Mouse (Mus musculus): ENCODE measurements at regions not wholly inside any gene's neighbourhood (a gene's known extent, or its start where the extent isn't known, plus 50 kb on each side); places are given as distances from the start of the nearest gene placed in this dataset.

DNA sequence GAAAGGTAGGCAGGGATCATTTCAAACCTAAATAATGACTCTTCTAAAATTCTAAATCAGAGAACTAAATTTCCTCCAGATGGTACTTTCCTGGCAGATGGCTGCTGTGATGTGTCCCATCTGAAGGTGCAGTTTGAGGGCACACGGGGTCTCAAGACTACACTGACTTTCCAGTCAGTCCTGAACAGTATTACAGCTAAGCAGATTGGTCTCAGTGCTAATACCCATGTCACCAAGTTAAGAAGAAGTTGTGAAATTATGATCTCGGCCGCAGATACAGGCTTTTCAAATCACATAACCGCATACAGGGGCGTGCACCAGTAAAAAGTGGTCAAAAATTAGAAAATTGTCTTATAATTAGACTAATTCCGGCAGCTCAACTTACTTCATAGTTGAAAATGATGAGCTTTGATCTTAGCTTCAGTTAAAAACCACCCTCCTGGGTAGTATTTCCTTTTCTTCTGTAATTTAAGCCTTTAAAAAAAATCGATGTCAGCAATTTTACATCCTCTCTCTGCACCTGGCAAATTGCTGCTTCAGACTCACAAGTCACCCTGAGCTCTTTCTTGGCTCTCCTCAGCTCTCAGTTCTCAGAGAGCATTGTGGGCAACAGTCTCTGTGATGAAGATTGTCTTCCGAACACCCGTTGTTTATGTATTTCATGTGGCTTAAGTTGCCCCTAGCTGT is 113.2 kb upstream of the Ccn2 start:
- 44% methylated on average over 9 of the region's 9 CpGs for WGBS
- no peak for TF ChIP-seq POLR2A (IDR thresholded peaks at IDR 0.05; ENCODE audit: insufficient read depth, low read depth, low read length)
- Histone ChIP-seq H3K4me3 (ENCODE audit: insufficient read depth, low read depth, low read length) (no peak overlapping the region), H3K27ac (ENCODE audit: insufficient read depth, low read depth, low read length) (no peak overlapping the region), H3K4me1 (ENCODE audit: control insufficient read depth, insufficient read depth, low read length) (peaks cover 4% of the 10 kb centered on the region)

DNA sequence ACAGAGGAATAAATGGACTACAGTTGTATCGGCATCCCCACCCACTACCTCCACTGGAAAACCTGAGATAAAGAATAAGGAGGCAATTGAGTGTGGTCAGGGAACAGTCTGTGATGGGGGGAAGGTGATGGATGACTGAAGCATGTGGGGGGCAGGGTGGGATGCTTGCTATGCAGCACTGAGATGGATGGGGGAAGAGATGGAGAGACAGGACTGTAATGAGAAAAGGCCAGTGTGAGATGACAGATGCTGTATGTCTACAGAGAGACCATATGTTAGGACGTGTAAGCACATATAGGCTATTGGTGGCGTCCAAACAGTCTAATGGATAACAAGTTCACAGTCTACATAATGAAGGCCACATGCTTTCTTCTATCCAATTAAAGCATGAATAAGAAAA is 112.2 kb upstream of the Ccn2 start:
- TF ChIP-seq POLR2A (IDR thresholded peaks at IDR 0.05; ENCODE audit: insufficient read depth, low read depth, low read length) (no peak), CTCF (IDR thresholded peaks at IDR 0.05; ENCODE audit: insufficient read depth, low read depth, low read length) (no peak)

GRCm38 (mm10) chr10:24484101-24484660 is 111.1 kb upstream of the Ccn2 start:
- WGBS: 60% methylated on average over 5 of the region's 5 CpGs
- TF ChIP-seq POLR2A (IDR thresholded peaks at IDR 0.05; ENCODE audit: insufficient read depth, low read depth, low read length) (no peak), CTCF (IDR thresholded peaks at IDR 0.05; ENCODE audit: insufficient read depth, low read depth, low read length) (no peak)
- Histone ChIP-seq H3K4me3 (ENCODE audit: insufficient read depth, low read depth, low read length) (no peak overlapping the region), H3K27ac (ENCODE audit: insufficient read depth, low read depth, low read length) (no peak overlapping the region), H3K4me1 (ENCODE audit: control insufficient read depth, insufficient read depth, low read length) (no peaks in the 10 kb centered on the region)

More for the DNA sequence above, 112.2 kb upstream of the Ccn2 start:
- Histone ChIP-seq H3K27ac (ENCODE audit: insufficient read depth, low read depth, low read length) (no peak overlapping the region), H3K4me3 (ENCODE audit: insufficient read depth, low read depth, low read length) (no peak overlapping the region), H3K4me1 (ENCODE audit: control insufficient read depth, insufficient read depth, low read length) (peaks cover 4% of the 10 kb centered on the region)
- 95% methylated on average over 3 of the region's 3 CpGs for WGBS

DNA sequence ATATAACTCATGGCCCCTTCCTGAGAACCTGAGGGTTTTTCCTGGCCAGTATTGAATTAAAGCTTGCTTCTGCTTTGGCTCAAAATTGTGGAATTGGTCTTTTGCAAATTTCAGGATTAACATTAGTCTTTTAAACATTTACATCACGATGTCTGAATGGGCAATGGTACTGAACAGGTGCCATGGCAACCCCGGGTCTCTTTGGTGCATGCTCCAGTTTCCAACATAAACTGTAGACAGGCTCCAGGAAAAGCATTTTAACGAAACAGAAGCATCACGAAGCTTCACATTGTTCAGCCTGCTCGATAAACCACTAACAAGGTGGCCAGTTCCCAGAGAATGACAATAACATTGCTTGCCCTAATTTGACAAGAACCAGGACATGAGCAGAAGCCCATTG is 109.8 kb upstream of the Ccn2 start:
- 48% methylated on average over 5 of the region's 5 CpGs for WGBS
- no peak overlapping the region for H3K27ac ChIP-seq (ENCODE audit: insufficient read depth, low read depth, low read length)
- no peak for TF ChIP-seq CTCF (IDR thresholded peaks at IDR 0.05; ENCODE audit: insufficient read depth, low read depth, low read length)
- no peak for TF ChIP-seq POLR2A (IDR thresholded peaks at IDR 0.05; ENCODE audit: insufficient read depth, low read depth, low read length)
- no peaks in the 10 kb centered on the region for H3K4me1 ChIP-seq (ENCODE audit: control insufficient read depth, insufficient read depth, low read length)
- no peak overlapping the region for H3K4me3 ChIP-seq (ENCODE audit: insufficient read depth, low read depth, low read length)

DNA sequence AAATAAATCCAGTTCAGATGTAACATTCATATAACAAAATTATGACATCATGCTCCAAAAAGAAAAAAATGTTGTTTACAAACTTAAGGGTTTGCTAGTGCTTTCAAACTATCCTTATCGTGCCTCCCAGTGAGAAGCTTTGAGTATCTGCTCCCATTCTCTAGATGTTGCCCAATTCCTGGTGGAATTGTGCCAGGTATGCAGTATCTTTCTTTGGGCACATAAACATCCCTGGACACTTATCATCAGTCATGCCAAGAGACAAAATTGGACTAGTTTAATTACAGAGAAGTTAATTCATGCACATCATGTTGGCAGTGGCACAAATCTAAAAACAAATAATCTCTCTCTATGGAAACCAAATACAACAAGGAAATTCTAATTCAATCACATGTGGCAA is 109.0 kb upstream of the Ccn2 start:
- H3K4me1 ChIP-seq (ENCODE audit: control insufficient read depth, insufficient read depth, low read length): no peaks in the 10 kb centered on the region
- 36% methylated on average over 1 of the region's 1 CpGs for WGBS
- no peak overlapping the region for H3K27ac ChIP-seq (ENCODE audit: insufficient read depth, low read depth, low read length)
- H3K4me3 ChIP-seq (ENCODE audit: insufficient read depth, low read depth, low read length): no peak overlapping the region
- TF ChIP-seq POLR2A (IDR thresholded peaks at IDR 0.05; ENCODE audit: insufficient read depth, low read depth, low read length): no peak
- no peak for TF ChIP-seq CTCF (IDR thresholded peaks at IDR 0.05; ENCODE audit: insufficient read depth, low read depth, low read length)

- no peaks in the 10 kb centered on the region for H3K4me1 ChIP-seq (ENCODE audit: control insufficient read depth, insufficient read depth, low read length)
- TF ChIP-seq POLR2A (IDR thresholded peaks at IDR 0.05; ENCODE audit: insufficient read depth, low read depth, low read length) (no peak), CTCF (IDR thresholded peaks at IDR 0.05; ENCODE audit: insufficient read depth, low read depth, low read length) (no peak)
- H3K4me3 ChIP-seq (ENCODE audit: insufficient read depth, low read depth, low read length): no peak overlapping the region
- H3K27ac ChIP-seq (ENCODE audit: insufficient read depth, low read depth, low read length): no peak overlapping the region
- 78% methylated on average over 3 of the region's 3 CpGs for WGBS
Observed at GRCm38 (mm10) chr10:24487915-24488314, 107.3 kb upstream of the Ccn2 start.

GRCm38 (mm10) chr10:24490432-24490831 is 104.8 kb upstream of the Ccn2 start:
- TF ChIP-seq POLR2A (IDR thresholded peaks at IDR 0.05; ENCODE audit: insufficient read depth, low read depth, low read length) (no peak), CTCF (IDR thresholded peaks at IDR 0.05; ENCODE audit: insufficient read depth, low read depth, low read length) (no peak)
- 72% methylated on average over 2 of the region's 2 CpGs for WGBS
- no peak overlapping the region for H3K27ac ChIP-seq (ENCODE audit: insufficient read depth, low read depth, low read length)
- no peak overlapping the region for H3K4me3 ChIP-seq (ENCODE audit: insufficient read depth, low read depth, low read length)
- no peaks in the 10 kb centered on the region for H3K4me1 ChIP-seq (ENCODE audit: control insufficient read depth, insufficient read depth, low read length)

DNA sequence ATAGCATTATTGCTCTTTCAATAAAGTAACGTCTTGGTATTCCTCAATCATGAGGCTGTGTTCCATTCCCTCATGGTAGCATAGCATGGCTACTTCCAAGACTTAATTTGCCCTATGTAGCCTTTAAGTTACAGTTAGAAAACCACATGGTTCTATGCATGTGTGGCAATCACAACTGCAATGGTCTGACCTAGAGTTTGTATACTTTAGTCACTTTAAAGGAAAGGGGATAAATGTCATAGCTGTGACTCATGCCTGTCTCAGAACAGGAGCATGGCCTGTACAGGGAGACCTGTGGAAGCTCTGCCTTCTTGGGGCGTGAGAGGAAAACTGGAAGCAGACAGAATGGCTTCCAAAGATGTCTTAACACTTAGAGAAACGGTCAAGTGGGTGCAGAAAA is 103.4 kb upstream of the Ccn2 start:
- H3K4me1 ChIP-seq (ENCODE audit: control insufficient read depth, insufficient read depth, low read length): no peaks in the 10 kb centered on the region
- 99% methylated on average over 3 of the region's 3 CpGs for WGBS
- no peak overlapping the region for H3K4me3 ChIP-seq (ENCODE audit: insufficient read depth, low read depth, low read length)
- no peak overlapping the region for H3K27ac ChIP-seq (ENCODE audit: insufficient read depth, low read depth, low read length)
- TF ChIP-seq POLR2A (IDR thresholded peaks at IDR 0.05; ENCODE audit: insufficient read depth, low read depth, low read length): no peak

DNA sequence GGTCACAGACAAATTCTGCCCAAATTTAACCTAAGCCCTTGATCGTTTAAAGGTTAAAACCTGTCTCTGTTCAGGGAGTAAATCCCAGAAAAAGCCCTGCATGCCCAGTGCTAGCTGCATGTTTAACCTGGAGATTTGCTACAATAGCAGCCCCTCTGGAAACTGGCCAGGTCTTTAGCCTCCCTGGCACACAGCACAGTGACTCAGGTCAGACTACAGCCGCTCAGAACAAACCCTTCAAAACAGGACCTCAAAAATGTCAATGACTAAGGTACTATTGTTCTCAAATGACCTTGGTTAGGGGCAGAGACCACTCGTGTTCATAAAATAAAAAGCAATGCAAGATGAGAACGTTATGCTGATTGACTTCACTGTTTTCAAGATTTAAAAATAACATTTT is 101.8 kb upstream of the Ccn2 start:
- no peaks in the 10 kb centered on the region for H3K4me1 ChIP-seq (ENCODE audit: control insufficient read depth, insufficient read depth, low read length)
- H3K27ac ChIP-seq (ENCODE audit: insufficient read depth, low read depth, low read length): no peak overlapping the region
- TF ChIP-seq POLR2A (IDR thresholded peaks at IDR 0.05; ENCODE audit: insufficient read depth, low read depth, low read length): no peak
- TF ChIP-seq CTCF (IDR thresholded peaks at IDR 0.05; ENCODE audit: insufficient read depth, low read depth, low read length): no peak
- H3K4me3 ChIP-seq (ENCODE audit: insufficient read depth, low read depth, low read length): no peak overlapping the region
- 46% methylated on average over 4 of the region's 4 CpGs for WGBS
